ENCODE assay signal across 9 mouse cellular contexts in the genomic region with DNA sequence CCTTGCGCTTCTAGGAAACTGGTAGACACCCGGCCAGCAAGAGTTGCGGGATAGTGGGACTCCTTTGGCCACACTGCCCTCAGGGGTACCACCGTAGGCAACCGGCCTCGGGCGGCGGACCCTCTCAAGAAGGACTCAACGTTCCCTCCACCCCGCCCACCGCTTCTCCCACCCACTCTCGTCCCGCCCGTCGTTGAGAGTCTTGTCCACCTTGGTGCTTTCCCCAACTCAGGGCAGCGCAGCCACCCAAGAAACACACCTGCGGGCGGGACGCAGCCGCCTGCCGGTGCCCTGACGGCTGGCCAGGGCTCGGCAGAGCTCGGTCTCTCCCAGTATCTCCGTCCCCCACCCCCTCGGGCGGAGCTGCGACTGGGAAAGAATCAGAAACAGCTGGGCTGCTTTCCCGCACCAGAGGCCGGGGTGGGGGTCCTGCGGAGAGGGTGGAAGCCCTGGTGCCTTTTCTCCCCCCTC. TPM values are rescaled to one million over a fixed set of nuclear protein-coding genes. Genes with fewer than 3 reads are reported as not detected.
A peak's percentile ranks its signal among the peaks of the same experiment; 100 is the strongest.
DNase-seq lines count a peak whose midpoint lies in the region; ATAC-seq and TF ChIP-seq lines count a peak whose summit lies in the region.
"Had no signal": no experiment of that assay in that cellular context is flagged by ENCODE, and none has a peak within 500 bp of the region (broad histone marks: within the 10 kb centered on the region; RNA-seq: fewer than 3 reads in every experiment).

No protein-coding gene starts in this region.

- no peak for DNase-seq in kidney, adult 2 months
- no peak for DNase-seq in kidney, adult 9 months
- peak; percentile 22 for DNase-seq in induced T-regulatory cell, adult 2 months (ENCODE audit: low read depth)
- DNase-seq in lung, postnatal 10 days, result peak; percentile 64
- DNase-seq in yolk sac, embryonic 10.5 days (ENCODE audit: low spot score), result peak; percentile 16
- DNase-seq in layer of hippocampus, postnatal 10 days (ENCODE audit: low spot score in 2 of 2), result no peak
- DNase-seq in urinary bladder, postnatal 10 days (ENCODE audit: low spot score), result no peak

- H3K27ac ChIP-seq in kidney, adult 2 months (ENCODE audit: insufficient read depth, low read depth, low read length), result no peak overlapping the region
- H3K27ac ChIP-seq in embryonic facial prominence, embryonic 13.5 days, result 0 out of 2 replicates have a peak overlapping the region, but pooled peaks have one; percentile 33

- no peaks in the 10 kb centered on the region for H3K4me1 ChIP-seq in kidney, adult 2 months (ENCODE audit: control insufficient read depth, insufficient read depth, low read length)
- peaks cover 62% of the 10 kb centered on the region for H3K4me1 ChIP-seq in embryonic facial prominence, embryonic 13.5 days

- peak overlapping the region; percentile 68 for H3K9ac ChIP-seq in embryonic facial prominence, embryonic 13.5 days

- no peak for TF ChIP-seq CTCF in kidney, adult 2 months (conservative IDR thresholded peaks at IDR 0.05; ENCODE audit: insufficient read depth, insufficient read length, low read depth, low read length)

- peaks cover 3% of the 10 kb centered on the region; the same call in 1 of the 2 replicates for H3K27me3 ChIP-seq in kidney, adult 2 months (replicated peaks; ENCODE audit: control insufficient read depth, insufficient read depth, low read length)
- peaks cover 65% of the 10 kb centered on the region for H3K27me3 ChIP-seq in embryonic facial prominence, embryonic 13.5 days
- H3K27me3 ChIP-seq: Patski had no signal

- H3K36me3 ChIP-seq in kidney, adult 2 months (ENCODE audit: control insufficient read depth, insufficient read depth, low read length), result no peaks in the 10 kb centered on the region
- H3K36me3 ChIP-seq in embryonic facial prominence, embryonic 13.5 days, result no peaks in the 10 kb centered on the region

- H3K4me2 ChIP-seq in embryonic facial prominence, embryonic 13.5 days, result peak overlapping the region; percentile 83

- H3K4me3 ChIP-seq in kidney, adult 2 months (ENCODE audit: insufficient read depth, low read depth, low read length), result peak overlapping the region; percentile 40
- H3K4me3 ChIP-seq in embryonic facial prominence, embryonic 13.5 days, result peak overlapping the region; percentile 57

- no peak; the same call in 1 of the 2 replicates for ATAC-seq in embryonic facial prominence, embryonic 13.5 days (ENCODE audit: insufficient number of reproducible peaks, insufficient read depth, low FRiP score, low TSS enrichment, low read depth)

- no peaks in the 10 kb centered on the region for H3K9me3 ChIP-seq in embryonic facial prominence, embryonic 13.5 days

- 2% methylated on average over 31 of the region's 31 CpGs for WGBS in kidney, adult 2 months
- under 1% methylated on average over 31 of the region's 31 CpGs for WGBS in embryonic facial prominence, embryonic 13.5 days

- TF ChIP-seq POLR2A in kidney, adult 2 months (IDR thresholded peaks at IDR 0.05; ENCODE audit: low read depth, low read length), result no peak

RNA-seq across cellular contexts. Expression of gene Wnt2b, which starts 0.5 kb away (rescaled TPM):
- 0.97 and 1.2 TPM in 2 replicates for polyA plus RNA-seq in kidney, adult 2 months (2012; rRNA removed)
- polyA plus RNA-seq in embryonic facial prominence, embryonic 13.5 days (2015; fragmentation: Nextera tagmentation; extraction: Ambion mirVana), result 1.3 and 1.8 TPM in 2 replicates
- total RNA-seq in layer of hippocampus, postnatal 10 days (2021), result under 1 TPM; 0.74 to 0.89 TPM

Comparison
In these comparisons a context has a peak if more than half of its experiments do, and no peak if none do; other contexts are left out.
1. DNase-seq: peak in induced T-regulatory cell, adult 2 months (single experiment), lung, postnatal 10 days (single experiment) and yolk sac, embryonic 10.5 days (single experiment); none in kidney, adult 2 months (single experiment), kidney, adult 9 months (single experiment), layer of hippocampus, postnatal 10 days (0 of 2) and urinary bladder, postnatal 10 days (single experiment).